Mouse (Mus musculus) layer of hippocampus, adult 11-12 months (tissue): ENCODE data around the gene Cdc37.
"Not testable (repeated sequence)": the region's sequence is repeated elsewhere in the genome, so short reads cannot be mapped to it uniquely, and the experiment has no call there.

Source experiments
- DNase-seq: peaks from one replicate; pipeline ENCODE4 v3.0.0; 2022; ENCODE audit warnings: low spot score

The Cdc37 gene

DNA sequence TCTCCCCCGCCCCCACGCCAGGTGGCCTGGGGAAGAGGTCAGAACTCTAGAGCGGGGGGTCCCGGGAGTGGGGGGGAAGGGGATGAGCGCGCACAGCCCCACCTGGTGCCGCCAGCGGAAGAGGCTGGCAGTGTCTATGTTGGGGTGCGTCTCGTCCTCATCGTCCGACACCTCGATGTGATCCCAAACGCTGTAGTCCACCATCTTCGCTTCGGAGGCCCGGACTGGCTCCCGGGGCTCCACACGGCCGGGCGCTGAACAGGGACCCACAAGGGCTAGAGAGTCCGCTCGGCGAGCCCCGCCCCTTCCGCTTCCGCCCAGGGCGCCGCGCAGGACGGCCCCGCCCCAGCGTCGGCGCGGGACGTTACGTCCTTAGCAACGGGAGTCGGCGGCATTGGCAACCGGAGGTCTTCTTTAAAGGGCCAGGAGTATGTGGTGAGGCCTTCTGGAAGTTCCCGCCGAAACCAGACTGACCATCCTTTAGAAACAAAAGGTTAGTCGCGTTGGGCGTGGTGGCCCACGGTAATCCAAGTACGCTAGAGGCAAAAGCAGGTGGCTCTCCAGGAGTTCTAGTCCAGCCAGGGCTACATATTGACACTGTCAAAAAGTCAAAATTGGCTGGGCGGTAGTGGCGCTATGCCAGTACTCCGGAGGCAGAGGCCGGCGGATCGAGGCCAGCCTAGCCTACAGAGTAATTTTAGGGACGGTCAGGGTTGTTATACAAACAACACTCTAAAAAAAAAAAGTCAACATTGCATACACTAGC is at the start of gene Cdc37:
Gene Cdc37, minus strand, starts transcription at position 329 of the 766 bp plus-strand sequence.
- DNase-seq, result peak; percentile 94

DNA sequence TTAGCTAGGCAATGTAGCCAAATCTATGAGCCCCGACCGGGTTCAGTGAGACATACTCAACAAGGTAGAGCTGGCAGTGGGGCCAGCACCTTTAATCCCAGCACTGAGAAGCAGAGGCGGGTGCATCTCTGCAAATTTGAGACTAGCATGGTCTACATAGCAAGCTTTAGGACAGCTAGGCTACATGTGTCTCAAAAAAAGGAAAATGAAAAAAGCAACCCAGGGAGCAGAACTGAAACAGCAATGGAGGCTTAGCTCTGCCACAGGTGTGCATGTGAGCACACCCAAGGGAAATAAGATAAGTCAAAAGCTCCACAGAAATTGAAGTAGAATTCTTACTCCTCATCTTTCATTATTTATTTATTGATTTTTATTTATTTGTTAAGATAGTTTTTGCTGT is 49.2 kb upstream of the Cdc37 start:
- DNase-seq, result no peak

DNA sequence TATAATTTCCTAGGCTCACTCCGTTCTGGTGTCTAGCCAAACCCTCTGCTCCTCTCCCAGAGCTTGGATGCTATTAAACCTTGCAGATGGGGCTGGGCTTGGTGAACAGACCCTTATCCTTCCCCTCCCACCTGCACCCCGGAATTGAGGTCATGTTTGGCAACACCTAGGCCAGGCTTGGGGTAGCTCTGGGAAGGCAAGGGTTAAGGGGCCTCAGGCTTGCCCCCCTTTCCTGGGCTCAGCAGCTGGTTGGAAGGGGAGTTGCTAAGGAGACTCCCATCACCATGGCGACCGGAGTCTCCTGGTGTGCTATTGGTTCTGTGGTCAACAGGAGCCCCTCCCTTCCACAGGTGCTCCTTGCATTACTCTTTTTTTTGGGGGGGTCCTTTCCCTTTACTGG is 48.2 kb upstream of the Cdc37 start:
- DNase-seq, result peak; percentile 81

DNA sequence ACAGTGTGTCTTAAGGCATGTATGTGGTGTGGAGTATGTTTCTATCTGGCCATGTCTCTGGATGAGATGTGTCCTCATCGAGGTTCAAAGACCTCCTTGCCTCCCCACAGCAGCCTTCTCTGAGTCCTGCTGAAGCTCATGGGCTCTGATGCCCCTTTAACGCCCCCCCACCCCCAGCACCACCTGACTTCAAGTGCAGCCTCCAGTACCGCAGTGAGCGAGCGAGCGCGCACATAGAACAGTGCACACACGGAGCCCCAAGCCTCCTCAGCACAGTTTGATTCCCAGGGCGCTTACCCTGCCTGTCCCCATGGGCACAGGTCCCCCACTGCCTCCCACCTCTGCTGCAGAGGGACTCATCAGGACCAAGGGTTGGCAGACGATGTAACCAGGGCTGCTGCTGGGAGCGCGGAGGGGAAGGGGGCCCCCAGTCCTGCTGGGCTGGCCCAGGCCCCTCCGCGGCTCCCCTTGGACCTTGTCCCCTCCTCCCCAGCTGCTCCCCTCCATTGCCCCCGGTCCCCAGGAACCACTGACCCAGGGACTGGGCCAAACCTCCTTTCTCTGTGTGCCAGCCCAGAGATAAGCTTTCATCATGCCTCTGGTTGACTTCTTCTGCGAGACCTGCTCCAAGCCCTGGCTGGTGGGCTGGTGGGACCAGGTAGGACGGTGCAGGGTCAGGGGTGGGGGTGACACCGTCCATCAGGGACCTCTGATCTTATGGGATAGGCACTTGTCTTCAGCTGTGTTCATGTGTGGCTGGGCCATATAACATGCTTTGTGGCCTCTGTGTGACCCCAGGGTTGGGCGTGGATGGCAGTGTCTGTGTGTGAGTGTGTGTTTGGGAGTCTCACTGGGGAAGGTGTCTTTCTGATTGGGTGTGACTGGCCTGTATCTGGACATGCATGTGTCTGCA is 47.0 kb upstream of the Cdc37 start:
- DNase-seq, result peak; percentile 70

DNA sequence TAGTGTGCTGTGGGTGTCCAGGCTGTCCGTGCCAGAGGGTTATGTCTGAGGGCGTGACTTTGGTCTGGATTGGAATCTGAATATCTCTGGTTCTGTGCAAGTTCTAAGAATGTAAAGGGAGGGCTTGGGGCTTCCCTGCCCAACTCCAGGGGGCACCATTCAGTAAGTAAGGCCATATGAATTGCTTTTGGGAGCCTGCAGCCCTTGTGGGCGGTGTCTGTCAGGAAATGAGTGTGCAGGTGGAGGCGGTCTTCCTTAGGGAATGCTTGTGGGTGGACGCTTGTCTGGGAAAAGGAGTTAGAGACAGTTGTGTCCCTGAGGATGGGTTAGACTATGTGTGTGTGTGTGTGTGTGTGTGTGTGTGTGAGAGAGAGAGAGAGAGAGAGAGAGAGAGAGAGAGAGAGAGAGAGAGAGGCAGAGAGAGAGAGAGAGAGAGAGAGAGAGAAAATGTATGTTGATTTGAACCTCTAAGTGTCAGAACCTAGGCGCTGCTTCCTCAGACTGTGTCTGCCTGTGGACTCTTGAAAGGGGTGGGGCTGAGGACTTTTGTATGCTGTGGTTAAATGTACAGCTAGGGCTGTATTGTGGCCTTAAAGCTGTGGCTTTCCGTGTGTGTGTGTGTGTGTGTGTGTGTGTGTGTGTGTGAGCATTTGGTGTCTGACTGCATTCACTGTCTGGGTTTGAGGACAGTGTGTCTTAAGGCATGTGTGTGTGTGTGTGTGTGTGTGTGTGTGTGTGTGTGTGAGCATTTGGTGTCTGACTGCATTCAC is 46.1 kb upstream of the Cdc37 start:
- DNase-seq, result not testable (repeated sequence)

DNA sequence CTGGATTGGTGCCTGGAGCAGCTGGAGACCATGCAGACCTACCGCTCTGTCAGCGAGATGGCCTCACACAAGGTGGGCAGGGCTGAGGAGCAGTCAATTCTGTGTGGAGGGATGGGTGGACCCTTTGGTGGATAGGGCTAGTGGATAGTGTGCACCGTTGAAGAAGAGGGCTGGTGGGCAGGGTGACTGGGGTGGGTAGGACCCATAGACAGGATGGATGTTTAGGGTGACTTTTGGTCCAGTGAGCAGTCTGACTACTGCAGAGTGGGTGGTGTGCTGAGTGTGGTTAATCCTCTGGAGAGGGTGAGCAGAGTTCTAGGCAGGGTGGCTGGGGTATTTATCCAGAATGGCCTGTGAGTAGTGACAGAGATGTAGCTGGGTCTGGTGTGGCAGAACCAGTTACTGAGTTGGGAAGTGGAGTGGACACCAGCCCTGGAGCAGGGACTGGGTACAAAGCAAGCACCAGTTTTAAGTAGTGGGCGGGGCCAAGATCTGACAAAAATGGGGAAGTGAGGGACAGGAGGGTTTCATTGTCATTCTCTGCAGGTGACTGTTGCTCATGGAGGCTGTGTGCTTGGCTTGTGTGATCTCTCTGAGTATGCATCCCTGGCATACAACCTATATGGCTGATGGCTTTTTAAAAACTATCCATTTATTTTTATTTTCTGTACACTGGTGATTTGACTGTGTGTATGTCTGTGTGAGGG is 45.2 kb upstream of the Cdc37 start:
- no peak for DNase-seq

DNA sequence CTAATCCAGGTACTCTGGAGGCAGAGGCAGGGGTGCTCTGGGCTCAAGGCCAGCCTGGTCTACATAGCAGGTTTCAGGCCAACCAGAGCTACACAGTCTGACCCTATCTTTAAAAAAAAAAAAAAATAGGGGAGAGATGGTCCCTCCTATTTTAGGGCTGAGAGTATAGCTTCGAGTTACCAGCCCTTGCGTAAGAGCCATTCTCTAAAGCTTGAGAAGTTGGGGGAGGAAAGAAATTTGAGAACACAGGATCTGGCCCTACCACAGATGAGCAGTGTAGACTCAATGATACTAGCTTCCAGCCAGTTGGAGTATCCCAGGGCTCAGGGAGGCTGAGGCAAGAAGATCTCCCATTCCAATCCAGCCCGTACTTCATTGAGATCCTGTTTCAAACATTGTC is 44.0 kb upstream of the Cdc37 start:
- DNase-seq, result no peak

DNA sequence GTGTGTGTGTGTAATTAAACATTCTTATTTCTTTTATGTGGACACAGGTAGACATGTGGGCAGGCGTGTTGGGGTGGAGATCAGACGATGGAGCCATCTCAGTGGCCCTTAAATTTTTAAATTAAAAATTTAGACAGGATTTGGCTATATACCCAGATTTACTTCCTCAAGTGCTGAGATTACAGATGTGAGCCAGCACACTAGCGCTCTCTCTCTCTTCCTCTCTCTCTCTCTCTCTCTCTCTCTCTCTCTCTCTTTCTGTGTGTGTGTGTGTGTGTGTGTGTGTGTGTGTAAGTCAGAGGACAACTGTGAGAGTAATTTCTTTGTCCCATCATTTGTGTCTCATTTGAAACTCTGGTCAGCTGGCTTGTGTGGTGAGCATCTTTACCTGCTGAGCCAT is 40.9 kb upstream of the Cdc37 start:
- DNase-seq, result no peak

DNA sequence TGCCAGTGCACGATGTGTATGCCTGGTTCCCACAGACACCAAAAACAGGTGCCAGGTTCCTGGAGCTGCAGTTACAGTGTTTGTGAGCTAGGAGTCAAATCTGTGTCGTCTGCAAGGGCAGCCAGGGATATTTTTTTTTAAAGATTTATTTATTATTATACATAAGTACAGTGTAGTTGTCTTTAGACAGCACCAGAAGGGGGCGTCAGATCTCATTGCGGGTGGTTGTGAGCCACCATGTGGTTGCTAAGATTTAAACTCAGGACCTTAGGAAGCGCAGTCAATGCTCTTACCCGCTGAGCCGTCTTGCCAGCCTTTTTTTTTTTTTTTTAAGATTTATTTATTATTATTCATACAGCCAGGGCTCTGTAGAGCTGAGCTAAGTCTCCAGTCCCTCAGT is 40.1 kb upstream of the Cdc37 start:
- DNase-seq, result no peak

DNA sequence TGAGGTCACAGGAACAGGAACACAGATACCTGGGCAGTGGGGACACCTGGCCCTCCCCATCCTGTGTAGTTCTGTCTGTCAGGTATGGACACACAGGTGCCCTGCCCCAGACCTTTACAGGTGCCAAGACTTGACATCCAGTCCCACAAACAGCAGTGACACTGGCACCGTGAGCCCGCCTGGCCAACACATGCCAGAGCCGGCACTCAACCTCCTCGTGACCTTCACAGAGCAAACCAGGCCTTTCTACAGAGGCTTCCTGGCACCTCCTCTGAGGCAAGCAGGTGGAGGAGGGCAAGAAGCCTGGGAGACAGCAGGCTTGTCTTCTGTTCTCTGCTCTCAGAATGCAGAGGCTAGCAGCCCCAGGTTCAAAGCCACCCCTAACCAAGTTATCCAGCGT is 35.7 kb upstream of the Cdc37 start:
- DNase-seq, result no peak

DNA sequence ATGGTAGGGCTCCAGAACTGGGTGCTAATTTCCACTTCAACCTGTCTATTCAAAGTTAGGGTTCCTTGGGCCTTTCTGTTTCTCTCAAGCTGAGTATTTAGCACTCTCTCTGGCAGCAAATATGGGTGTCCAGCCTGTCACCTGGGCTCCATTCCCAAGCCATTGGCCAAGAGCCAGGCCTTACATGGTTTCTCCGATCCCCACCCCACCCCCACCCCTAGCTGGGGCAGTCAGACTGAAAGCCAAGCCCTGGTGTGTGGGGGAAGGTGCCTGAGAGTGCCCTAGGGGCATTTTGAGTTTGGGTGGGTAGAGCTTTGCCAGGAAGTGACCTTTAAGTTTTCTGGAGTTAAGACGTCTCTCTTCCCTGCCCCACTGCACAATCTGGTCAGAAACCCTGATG is 35.0 kb upstream of the Cdc37 start:
- DNase-seq, result no peak

DNA sequence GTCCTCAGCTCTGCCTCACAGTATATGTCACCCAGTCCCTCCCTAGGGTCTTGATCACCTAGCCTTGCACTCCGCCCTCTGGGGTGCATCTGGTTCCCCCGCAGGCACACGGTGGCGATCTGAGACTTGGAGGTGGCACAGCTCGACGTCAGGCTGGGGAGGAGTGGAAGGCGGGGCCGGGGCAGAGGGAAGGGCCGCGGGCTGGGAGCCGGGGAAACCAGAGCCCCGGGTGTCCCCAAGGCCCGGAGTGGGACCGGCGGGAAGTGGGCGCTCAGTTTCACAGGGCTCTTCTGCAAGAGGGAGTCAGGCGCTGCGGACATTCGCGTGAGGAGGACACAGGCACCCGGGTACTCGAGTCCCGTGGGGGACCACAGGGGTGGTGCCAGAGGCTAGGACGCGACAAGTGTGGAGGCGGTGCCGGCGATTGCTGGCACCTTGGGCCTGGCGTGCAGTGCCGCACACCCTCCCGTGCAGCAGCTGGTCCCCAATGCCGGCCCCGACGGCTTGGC is 34.2 kb upstream of the Cdc37 start:
- DNase-seq, result peak; percentile 39

DNA sequence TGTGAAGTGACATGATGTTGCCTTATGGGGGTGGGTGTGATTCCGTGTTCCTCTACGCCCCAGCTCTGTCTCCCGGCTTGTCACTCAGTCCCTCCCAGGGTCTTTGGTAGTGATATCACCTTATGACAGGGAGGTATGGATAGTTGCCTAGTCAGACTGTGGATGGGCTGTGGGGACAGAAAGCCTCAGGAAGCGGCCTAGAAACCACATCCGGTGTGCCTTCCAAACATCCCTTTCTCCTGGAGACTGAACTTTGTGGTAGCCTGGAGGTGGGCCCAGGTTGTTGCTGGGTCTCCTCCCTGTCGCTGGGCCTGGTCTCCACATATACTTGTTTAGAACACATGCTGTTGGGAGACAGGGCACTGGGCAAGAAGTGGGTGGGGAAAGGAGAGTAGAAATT is 33.6 kb upstream of the Cdc37 start:
- DNase-seq, result no peak

DNA sequence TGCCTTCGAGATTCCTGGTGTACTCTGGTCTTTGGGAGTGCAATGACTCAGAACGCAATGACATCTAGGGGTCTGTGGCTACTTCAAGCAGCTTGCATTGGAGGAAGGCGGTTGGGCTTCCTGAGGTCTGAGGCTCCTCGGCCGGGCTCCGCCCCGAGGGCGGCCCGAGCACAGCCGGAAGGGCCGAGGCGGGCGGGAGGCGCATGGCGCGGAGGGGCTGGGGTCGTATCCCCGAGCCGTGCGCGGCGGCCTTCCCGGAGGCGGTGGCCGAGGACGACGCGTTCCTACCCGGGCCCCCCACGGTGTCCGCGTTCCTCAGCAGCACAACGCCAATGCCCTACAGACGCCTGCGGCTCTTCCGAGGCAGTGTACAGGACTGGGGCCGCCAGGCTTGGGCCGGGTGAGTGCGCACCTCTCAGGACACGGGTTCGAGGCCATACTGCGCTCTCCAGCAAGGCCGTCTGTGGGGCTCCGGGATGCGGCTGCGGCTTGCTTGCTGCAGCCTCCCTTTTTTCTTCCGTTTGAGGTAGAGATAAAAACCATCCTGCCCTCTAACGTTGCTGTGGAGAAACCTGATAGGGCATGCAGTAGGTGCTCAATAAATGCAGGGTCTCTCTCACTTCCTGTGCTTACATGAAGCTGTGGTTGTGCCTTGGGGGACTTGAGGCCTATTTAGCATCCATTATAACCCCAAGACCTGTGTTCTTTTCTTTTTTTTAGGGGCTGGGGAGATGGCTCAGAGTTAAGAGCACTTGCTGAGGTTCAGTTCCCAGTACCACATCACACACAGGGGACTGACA is 31.8 kb upstream of the Cdc37 start:
- DNase-seq, result no peak

DNA sequence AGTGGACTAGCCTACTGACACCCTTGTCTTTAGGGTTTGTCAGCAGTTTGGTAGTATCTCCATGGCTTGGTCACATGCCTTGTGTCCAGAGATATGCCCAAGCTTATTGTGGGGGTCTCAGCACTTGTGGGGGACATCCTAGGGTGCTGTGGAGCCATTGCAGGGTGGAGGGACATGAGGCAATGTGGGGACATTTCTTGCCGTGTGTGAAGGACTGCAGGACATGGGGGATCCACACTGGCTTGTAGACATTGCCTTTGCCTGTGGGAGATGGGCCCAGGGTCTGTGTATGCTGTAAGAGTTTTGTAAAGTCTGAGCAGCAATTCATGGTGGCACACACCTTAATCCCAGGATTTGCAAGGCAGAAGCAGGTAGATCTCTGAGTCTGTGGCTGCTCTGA is 31.1 kb upstream of the Cdc37 start:
- DNase-seq, result no peak

DNA sequence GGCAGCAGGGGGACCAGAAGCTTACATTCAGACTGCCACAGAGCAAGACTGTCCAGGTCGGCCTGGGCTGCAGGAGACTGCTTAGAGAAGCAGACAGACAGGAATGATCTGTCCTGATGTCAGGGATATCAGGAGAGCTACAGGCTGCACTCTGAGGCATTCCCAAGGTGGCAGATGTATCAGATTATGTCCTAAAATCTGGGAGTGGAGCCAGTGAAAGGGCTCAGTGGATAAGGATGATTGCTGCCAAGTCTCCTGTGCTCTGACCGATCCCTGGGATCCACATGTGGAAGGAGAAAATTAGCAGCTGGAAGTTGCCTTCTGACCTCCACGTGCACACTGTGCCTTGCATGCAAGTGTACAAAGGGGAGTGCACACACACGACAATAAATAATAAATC is 30.6 kb upstream of the Cdc37 start:
- no peak for DNase-seq

DNA sequence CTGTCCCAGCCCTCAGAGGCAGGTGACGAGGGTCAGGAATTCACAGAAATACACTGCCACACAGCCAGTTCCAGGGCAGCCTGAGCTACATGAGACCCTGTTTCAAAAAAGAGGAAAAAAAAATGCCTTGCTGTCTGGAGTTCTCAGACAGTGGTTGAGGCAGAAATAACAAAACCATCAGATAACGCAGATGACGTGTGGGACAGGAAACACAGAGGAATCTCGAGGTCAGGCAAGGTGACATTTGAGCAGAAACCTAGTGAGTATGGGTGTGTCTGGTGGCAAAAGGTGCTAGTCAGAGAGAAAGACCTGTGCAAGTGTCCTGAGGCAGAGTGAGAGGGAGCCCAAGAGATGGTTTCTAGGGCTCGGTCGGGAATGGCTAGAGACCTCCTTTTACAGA is 22.6 kb upstream of the Cdc37 start:
- no peak for DNase-seq

DNA sequence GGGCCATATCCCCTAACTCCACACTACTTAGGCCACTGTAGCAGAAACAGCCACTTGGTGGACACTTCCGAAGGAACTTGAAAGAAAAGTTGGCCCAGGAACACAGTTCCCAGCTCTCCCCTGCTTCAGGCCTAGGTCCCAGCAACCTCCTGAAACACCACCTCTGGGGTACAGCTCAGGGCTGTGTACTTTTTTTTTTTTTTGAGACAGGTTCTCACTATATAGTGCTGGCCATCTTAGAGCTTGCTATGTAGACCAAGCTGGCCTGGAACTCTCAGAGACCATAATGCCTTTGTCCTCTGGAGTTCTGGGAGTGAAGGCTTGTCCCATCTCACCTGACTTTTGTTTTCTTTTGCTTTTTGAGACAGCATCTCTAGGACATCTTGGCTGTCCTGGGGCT is 19.4 kb upstream of the Cdc37 start:
- no peak for DNase-seq

DNA sequence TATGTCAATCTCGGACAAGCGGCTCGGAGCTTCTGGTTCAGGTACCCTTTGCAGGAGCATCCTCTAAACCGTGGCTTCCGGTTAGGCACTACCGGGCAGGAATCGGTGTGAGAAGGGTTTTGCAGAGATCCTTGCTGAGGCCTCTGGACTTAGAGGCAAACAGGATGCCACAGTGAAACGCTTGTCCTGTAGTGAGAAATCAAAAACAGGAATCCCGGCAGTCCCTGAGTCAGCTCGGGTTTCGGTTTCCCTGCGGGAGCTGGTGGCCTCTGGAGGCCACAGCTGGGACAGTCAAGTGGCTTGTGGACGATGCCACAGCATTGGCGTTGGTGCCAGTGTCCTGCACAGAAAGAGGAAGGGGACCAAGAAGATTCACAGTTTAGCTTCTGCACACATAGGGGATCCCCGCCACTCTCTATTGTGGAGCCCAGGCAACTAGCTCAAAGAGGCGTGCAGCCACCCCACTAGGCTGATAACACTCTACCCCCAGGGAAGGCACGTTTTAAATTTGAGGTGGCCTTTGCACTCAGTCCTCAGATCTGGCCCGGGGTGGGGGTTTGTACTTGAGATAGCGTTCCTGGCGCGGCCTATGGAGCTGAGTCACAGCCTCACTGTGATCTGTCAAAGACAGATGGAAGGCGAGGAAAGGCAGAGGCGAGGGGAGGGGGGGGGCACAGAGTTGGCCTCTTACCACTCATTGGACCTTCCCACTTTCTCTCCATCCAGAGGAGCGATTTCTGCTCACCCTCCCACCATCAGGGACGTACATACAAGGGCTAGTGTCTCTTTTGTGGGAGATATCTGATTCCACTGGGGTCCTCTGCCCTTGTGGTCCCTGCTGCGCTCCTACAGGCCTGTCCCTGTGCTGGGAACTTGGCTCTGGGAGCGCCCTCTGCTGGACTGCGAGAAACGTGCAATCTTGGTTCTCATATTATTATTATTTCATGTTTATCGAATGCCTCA is 18.7 kb upstream of the Cdc37 start:
- DNase-seq, result peak; percentile 68
